Mouse (Mus musculus) lung, embryonic 14.5 days (tissue): ENCODE results near the gene Fut8. TPM values are rescaled to one million over a fixed set of nuclear protein-coding genes. Genes with fewer than 3 reads are reported as not detected.
A peak's percentile ranks its signal among the peaks of the same experiment; 100 is the strongest.

Experiments used
- ATAC-seq: fragments of 200-750 bp; cut with Nextera tagmentation; 2 replicates; pipeline ENCODE4 v1.8.0; 2017; ENCODE audit warnings: mild to moderate bottlenecking, moderate TSS enrichment, moderate library complexity; ENCODE audit not compliant: insufficient read depth
- DNase-seq: peaks from one replicate; pipeline ENCODE4 v3.0.0-alpha.2; 2015
- H3K27ac ChIP-seq: fragments of 300-500 bp; sonication (generic); 2 replicates; pipeline ENCODE4 v1.5.1; 2014; ENCODE audit warnings: low read depth, mild to moderate bottlenecking, moderate library complexity
- H3K27me3 ChIP-seq: fragments of 300-500 bp; sonication (generic); 2 replicates; pipeline ENCODE4 v1.6.1; 2014; ENCODE audit warnings: low read length, control low read depth; ENCODE audit not compliant: insufficient read depth
- H3K36me3 ChIP-seq: fragments of 300-500 bp; sonication (generic); 2 replicates; pipeline ENCODE4 v1.6.1; 2014; ENCODE audit warnings: control low read depth; ENCODE audit not compliant: insufficient read depth
- H3K4me1 ChIP-seq: fragments of 300-500 bp; sonication (generic); 2 replicates; pipeline ENCODE4 v1.6.1; 2014; ENCODE audit warnings: antibody characterized with exemption, control low read depth; ENCODE audit not compliant: insufficient read depth
- H3K4me2 ChIP-seq: fragments of 300-500 bp; sonication (generic); 2 replicates; pipeline ENCODE4 v1.6.1; 2014; ENCODE audit warnings: mild to moderate bottlenecking
- H3K4me3 ChIP-seq: fragments of 300-500 bp; sonication (generic); 2 replicates; pipeline ENCODE4 v1.5.1; 2014; ENCODE audit warnings: low read depth, low read length
- H3K9ac ChIP-seq: fragments of 300-500 bp; sonication (generic); 2 replicates; pipeline ENCODE4 v1.6.1; 2014
- H3K9me3 ChIP-seq: fragments of 300-500 bp; sonication (generic); 2 replicates; pipeline ENCODE4 v1.6.1; 2016; ENCODE audit warnings: low read depth, low read length, control low read depth
- CTCF ChIP-seq: IDR thresholded peaks from 2 replicates; pipeline ENCODE4 v1.5.1; 2016; ENCODE audit warnings: antibody characterized with exemption, low read depth
- WGBS: fragments of 180-500 bp; shearing (Covaris S2); extraction: QIAGEN DNeasy Blood & Tissue Kit; methylation state at CpG from one replicate; pipeline ENCODE4 v1.1.7; 2014; 5-methylcytosine and 5-hydroxymethylcytosine counted together
- polyA plus RNA-seq: library from polyadenylated mRNA; unstranded; fragments of >200 nt; fragmentation: Nextera tagmentation; extraction: Ambion mirVana; gene quantifications from 2 replicates; pipeline ENCODE4 v1.2.1, GENCODE M21; 2014

Gene Fut8
- polyA plus RNA-seq, 1 experiment from 2014 or later, result 29.4 TPM

DNA sequence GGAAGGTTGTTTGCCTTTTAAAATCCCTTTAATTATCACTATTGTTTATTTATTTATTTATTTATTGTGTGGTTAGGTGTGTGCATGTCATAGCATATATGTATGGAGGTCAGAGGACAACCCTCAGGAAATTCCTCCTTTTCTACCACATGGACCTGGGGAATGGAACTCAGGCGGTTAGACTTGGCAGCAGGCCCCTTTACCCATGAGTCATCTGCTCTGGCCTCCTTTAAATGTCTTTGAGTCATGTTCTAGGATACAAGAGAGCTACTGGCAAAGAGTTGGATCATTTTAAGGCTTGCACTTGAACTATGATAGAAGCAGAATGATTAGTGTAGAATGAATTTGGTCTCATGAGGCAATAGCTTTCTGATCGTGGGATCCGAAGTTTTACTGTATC is 14.3 kb upstream of the Fut8 start:
- TF ChIP-seq CTCF, result no peak
- ATAC-seq (no peak), DNase-seq (no peak)
- Histone ChIP-seq H3K36me3 (no peaks in the 10 kb centered on the region), H3K4me1 (no peaks in the 10 kb centered on the region), H3K4me3 (no peak overlapping the region), H3K4me2 (no peak overlapping the region), H3K9ac (no peak overlapping the region), H3K9me3 (no peaks in the 10 kb centered on the region), H3K27ac (no peak overlapping the region), H3K27me3 (no peaks in the 10 kb centered on the region)
- WGBS, result 86% methylated on average over 3 of the region's 3 CpGs

DNA sequence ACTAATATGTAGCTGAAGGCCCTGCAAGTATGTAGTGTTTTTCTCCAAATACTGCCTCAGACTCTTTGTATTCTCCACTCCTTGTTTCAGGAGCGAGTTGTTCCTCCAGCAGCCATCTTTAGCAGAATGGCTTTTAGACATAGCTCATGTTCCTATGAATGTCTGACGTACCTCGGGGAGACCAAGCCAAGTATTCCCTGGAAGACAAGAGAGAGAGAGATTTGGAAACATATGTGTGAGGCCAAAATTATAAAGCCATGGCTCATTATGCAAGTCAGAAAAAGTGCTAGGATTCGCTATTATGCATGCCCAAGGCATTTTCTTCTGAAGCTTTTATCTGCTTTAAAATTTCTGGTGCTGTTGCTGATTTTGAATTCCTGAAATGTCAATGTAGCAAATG is 13.8 kb upstream of the Fut8 start:
- 86% methylated on average over 4 of the region's 4 CpGs for WGBS
- no peak for ATAC-seq

DNA sequence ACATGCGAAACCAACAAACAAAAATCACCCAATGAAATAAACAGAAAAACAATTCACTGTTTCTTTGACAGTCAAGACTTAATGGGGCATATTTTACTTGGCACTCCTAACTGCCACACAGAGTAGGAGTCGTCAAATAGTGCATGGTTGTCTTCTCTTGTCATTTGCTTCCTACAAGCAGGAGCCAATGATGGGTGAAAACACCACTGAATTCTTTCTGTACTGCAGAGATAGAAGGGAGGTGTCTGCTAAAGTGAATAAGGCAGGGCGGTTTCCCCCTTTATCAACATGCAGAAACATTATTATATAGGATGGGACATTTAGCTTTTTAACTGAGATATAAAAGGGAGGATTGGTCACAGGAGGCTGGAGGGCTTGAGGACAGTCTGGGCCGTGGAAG is 13.0 kb upstream of the Fut8 start:
- Histone ChIP-seq H3K9me3 (no peaks in the 10 kb centered on the region), H3K27ac (no peak overlapping the region), H3K4me1 (no peaks in the 10 kb centered on the region), H3K27me3 (no peaks in the 10 kb centered on the region), H3K36me3 (no peaks in the 10 kb centered on the region), H3K4me2 (no peak overlapping the region), H3K4me3 (no peak overlapping the region), H3K9ac (no peak overlapping the region)
- no peak for TF ChIP-seq CTCF
- DNase-seq (no peak), ATAC-seq (no peak)
- 56% methylated on average over 4 of the region's 4 CpGs for WGBS

More for the DNA sequence above, 13.8 kb upstream of the Fut8 start:
- Histone ChIP-seq H3K36me3 (no peaks in the 10 kb centered on the region), H3K4me3 (no peak overlapping the region), H3K4me2 (no peak overlapping the region), H3K27ac (no peak overlapping the region), H3K4me1 (no peaks in the 10 kb centered on the region), H3K27me3 (no peaks in the 10 kb centered on the region), H3K9ac (no peak overlapping the region), H3K9me3 (no peaks in the 10 kb centered on the region)
- TF ChIP-seq CTCF, result no peak
- no peak for DNase-seq

DNA sequence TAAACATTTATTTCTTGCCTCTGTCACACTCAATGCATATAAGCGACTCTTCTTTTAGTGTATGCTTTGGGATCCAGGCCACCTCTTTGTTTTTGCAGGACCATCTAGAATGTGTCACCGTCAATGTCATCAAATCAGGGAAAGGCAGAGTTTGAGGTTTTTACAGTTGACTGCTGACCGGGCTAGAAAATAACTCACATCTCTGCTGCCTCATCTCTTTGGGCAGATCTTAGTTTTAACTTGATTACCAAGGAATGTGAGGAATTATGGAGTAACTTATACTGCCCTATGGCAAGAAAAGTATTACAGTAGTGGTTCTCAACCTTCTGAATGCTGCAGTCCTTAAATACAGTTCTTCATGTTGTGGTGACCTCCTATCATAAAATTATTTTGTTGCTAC is 12.2 kb upstream of the Fut8 start:
- no peaks in the 10 kb centered on the region for H3K27me3 ChIP-seq
- no peak for TF ChIP-seq CTCF
- H3K9ac ChIP-seq, result no peak overlapping the region
- H3K27ac ChIP-seq, result no peak overlapping the region
- 60% methylated on average over 3 of the region's 3 CpGs for WGBS
- no peak overlapping the region for H3K4me2 ChIP-seq
- no peaks in the 10 kb centered on the region for H3K4me1 ChIP-seq
- ATAC-seq (no peak), DNase-seq (no peak)
- no peaks in the 10 kb centered on the region for H3K9me3 ChIP-seq
- no peaks in the 10 kb centered on the region for H3K36me3 ChIP-seq
- no peak overlapping the region for H3K4me3 ChIP-seq

DNA sequence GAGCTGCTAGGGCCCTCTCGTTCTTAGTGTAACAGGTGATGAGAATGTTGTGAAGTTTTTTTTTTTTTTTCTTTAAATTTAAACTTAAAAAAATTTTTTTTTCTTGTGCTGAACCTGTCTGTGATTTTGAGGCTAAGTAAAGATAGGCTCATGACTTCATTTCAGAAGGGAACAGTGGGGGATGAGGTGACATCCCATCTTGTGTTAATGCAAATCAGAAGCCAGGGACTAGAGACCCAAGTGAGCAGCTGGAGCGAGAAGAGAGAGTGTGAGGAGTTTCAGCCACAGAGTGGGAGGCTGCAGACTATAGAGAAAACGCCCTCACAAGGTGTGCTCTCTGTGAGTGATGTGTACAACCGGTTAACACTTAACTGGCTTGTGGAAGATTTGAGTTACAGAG is 2.0 kb upstream of the Fut8 start:
- 45% methylated on average over 4 of the region's 4 CpGs for WGBS
- Histone ChIP-seq H3K4me3 (no peak overlapping the region), H3K4me2 (no peak overlapping the region), H3K27me3 (no peaks in the 10 kb centered on the region), H3K9ac (no peak overlapping the region), H3K36me3 (no peaks in the 10 kb centered on the region), H3K27ac (no peak overlapping the region), H3K4me1 (no peaks in the 10 kb centered on the region), H3K9me3 (no peaks in the 10 kb centered on the region)
- DNase-seq (no peak), ATAC-seq (no peak)
- no peak for TF ChIP-seq CTCF

DNA sequence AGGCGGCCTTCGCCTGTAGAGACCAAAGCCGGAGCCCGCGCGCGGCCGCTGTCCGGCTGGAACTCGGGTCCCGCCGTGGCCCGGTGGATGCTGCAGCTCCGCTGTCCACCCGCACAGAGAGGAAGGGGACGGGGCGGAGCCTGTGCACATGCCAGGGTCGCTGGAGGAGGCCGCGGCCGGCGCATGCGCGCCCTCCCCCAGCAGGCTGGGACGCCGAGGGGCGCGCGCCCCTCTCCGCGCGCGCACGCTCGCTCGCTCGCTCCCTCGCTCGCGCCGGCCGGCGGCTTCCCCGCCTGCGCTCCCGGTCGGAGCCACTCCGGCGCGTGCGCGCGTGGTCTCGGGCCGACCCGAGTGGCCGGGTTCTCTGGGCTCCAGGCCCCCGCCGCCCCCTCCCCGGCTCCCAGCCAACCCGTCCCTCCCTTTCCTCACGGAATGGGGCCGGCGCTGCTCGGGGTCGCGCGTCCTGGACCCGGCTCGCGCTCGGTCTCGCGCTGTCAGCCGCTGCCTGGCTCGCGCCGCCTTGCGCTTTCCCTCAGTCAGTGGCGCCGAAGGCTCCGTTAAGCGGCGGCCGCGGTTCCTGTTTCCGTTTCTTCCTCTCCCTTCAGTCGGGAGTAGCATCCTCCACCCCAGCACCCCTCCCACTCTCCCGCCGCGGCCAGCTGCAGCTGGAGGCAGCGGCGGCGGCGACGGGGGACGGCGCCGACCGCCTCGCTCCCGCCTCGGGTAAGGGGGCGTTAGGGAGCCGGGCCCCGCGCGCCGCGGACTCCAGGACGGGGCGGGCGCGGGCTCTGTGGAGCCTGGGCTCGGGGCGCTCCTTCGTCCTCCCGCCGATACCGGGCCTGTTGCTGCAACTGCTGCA is 835 bp downstream of the Fut8 start:
- Histone ChIP-seq H3K4me1 (no peaks in the 10 kb centered on the region), H3K4me2 (peak overlapping the region; percentile 95), H3K9ac (peak overlapping the region; percentile 88), H3K36me3 (no peaks in the 10 kb centered on the region), H3K27me3 (no peaks in the 10 kb centered on the region), H3K4me3 (peak overlapping the region; percentile 82), H3K9me3 (no peaks in the 10 kb centered on the region), H3K27ac (peak overlapping the region; percentile 91)
- ATAC-seq (peak; percentile 96), DNase-seq (peak; percentile 97)
- WGBS, result under 1% methylated on average over 118 of the region's 120 CpGs
- TF ChIP-seq CTCF, result peak; percentile 34

DNA sequence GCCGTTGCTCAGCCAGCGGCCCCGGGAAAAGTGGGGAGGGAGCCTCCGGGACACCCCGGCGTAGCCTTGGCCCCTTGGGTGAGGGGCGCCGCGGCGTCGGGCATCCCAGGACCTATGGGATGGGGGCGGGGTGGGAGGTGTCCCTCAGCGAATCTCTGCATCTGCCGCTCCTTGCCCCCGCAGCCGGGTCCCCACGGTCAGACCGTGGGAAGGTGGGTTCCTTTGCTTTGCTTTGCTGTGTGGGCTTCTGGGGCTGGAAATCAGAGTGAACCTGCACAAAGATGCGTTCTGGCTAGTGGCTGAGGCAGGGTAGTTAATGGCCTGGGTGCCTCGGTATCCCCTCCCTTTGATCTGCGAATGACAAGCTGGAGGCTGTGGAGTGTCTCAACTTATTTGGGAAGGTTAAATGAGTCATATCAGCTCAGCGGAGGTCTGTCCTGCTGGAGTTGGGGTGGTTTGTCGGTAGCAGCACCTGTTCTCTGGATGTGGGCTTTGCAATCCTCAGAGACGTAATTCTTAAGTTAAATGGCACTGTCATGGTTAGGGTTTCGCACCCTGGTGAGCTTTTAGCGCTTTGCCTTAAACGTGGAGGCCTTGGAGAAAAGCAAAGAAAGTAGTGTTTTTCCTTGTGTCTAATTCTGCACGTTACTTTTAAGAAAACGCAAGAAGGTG is 1.6 kb downstream of the Fut8 start:
- Histone ChIP-seq H3K27ac (peak overlapping the region; percentile 91), H3K9ac (peak overlapping the region; percentile 88), H3K27me3 (no peaks in the 10 kb centered on the region), H3K4me1 (no peaks in the 10 kb centered on the region), H3K4me2 (peak overlapping the region; percentile 95), H3K36me3 (no peaks in the 10 kb centered on the region), H3K9me3 (no peaks in the 10 kb centered on the region), H3K4me3 (peak overlapping the region; percentile 82)
- ATAC-seq, result no peak; the same call in 1 of the 2 replicates
- under 1% methylated on average over 29 of the region's 29 CpGs for WGBS
- peak; percentile 24 for DNase-seq
- no peak for TF ChIP-seq CTCF
